Mouse (Mus musculus) erythroblast, embryonic 14.5 days (primary cell): ENCODE measurements at regions not wholly inside any gene's neighbourhood (a gene's known extent, or its start where the extent isn't known, plus 50 kb on each side); places are given as distances from the start of the nearest gene placed in this dataset.

Experiments
- GATA1 ChIP-seq: IDR thresholded peaks from 2 replicates; pipeline ENCODE4 v1.6.1; 2012; ENCODE audit warnings: low read length, inconsistent platforms, mixed read lengths
- TAL1 ChIP-seq: IDR thresholded peaks from 3 replicates; pipeline ENCODE4 v1.6.1; 2012; ENCODE audit warnings: low read length, inconsistent platforms, mixed read lengths

- no peak for TF ChIP-seq TAL1
- TF ChIP-seq GATA1, result no peak
These were observed 172.5 kb upstream of the Serpine2 start for GRCm38 (mm10) chr1:80033522-80033921.
